Mouse (Mus musculus): ENCODE measurements around the gene H2afx. TPM values are rescaled to one million over a fixed set of nuclear protein-coding genes. Genes with fewer than 3 reads are reported as not detected.

Gene H2afx
- polyA plus RNA-seq, 1 experiment from 2014 or later = 326 TPM

GRCm38 (mm10) chr9:44307248-44307647, 27.2 kb upstream of the H2afx start:
- Histone ChIP-seq H3K4me2 (replicated peaks) (no peak overlapping the region), H3K36me3 (peaks cover 10% of the 10 kb centered on the region), H3K4me3 (replicated peaks) (no peak overlapping the region), H3K27me3 (no peaks in the 10 kb centered on the region), H3K27ac (replicated peaks) (no peak overlapping the region), H3K9ac (no peak overlapping the region), H3K9me3 (replicated peaks) (no peaks in the 10 kb centered on the region), H3K4me1 (peaks cover 14% of the 10 kb centered on the region)
- no peak for ATAC-seq (ENCODE audit: insufficient number of reproducible peaks, low FRiP score, low TSS enrichment, low read depth)
- WGBS = 93% methylated on average over 2 of the region's 2 CpGs

DNA sequence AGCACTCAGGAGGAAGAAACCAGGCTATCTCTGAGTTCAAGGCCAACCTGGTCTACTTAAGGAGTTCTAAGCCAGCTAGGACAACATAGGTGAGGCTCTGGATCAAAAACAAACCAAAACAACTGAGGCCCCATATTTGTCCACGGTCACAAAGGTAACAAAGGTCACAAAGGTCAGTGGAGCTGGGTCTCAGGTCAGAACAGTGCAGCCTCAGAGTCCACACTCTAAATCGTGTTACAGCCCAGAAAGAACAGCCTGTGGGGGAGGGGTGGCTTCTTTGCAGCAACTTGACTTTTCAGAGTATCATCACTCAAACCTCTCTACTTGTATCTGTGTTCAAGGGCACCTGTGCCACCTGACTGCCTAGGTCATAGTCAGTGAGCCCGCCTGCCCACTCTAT, 24.7 kb upstream of the H2afx start:
- H3K27me3 ChIP-seq = no peaks in the 10 kb centered on the region
- H3K4me1 ChIP-seq = peaks cover 7% of the 10 kb centered on the region
- no peak overlapping the region for H3K4me3 ChIP-seq (replicated peaks)
- ATAC-seq (ENCODE audit: insufficient number of reproducible peaks, low FRiP score, low TSS enrichment, low read depth) = no peak
- WGBS = 54% methylated on average over 3 of the region's 3 CpGs
- peaks cover 27% of the 10 kb centered on the region for H3K36me3 ChIP-seq
- H3K27ac ChIP-seq (replicated peaks) = no peak overlapping the region
- no peaks in the 10 kb centered on the region for H3K9me3 ChIP-seq (replicated peaks)
- H3K4me2 ChIP-seq (replicated peaks) = no peak overlapping the region
- H3K9ac ChIP-seq = no peak overlapping the region

- no peaks in the 10 kb centered on the region for H3K27me3 ChIP-seq
- WGBS = 33% methylated on average over 10 of the region's 10 CpGs
- 0 out of 2 replicates have a peak overlapping the region, but pooled peaks have one; percentile 2 for H3K4me2 ChIP-seq (replicated peaks)
- no peaks in the 10 kb centered on the region for H3K9me3 ChIP-seq (replicated peaks)
- peaks cover 37% of the 10 kb centered on the region for H3K36me3 ChIP-seq
- H3K4me3 ChIP-seq (replicated peaks) = no peak overlapping the region
- 0 out of 2 replicates have a peak overlapping the region, but pooled peaks have one; percentile 17 for H3K27ac ChIP-seq (replicated peaks)
- no peak overlapping the region for H3K9ac ChIP-seq
- ATAC-seq (ENCODE audit: insufficient number of reproducible peaks, low FRiP score, low TSS enrichment, low read depth) = no peak
- peaks cover 5% of the 10 kb centered on the region; the same call in 1 of the 2 replicates for H3K4me1 ChIP-seq
Measured at GRCm38 (mm10) chr9:44310750-44311135, 23.8 kb upstream of the H2afx start.

GRCm38 (mm10) chr9:44311136-44312134, 23.1 kb upstream of the H2afx start:
- 0 out of 2 replicates have a peak overlapping the region, but pooled peaks have one; percentile 17 for H3K27ac ChIP-seq (replicated peaks)
- H3K27me3 ChIP-seq = no peaks in the 10 kb centered on the region
- H3K4me3 ChIP-seq (replicated peaks) = no peak overlapping the region
- 19% methylated on average over 27 of the region's 27 CpGs for WGBS
- H3K9me3 ChIP-seq (replicated peaks) = no peaks in the 10 kb centered on the region
- H3K4me2 ChIP-seq (replicated peaks) = 0 out of 2 replicates have a peak overlapping the region, but pooled peaks have one; percentile 2
- no peak overlapping the region for H3K9ac ChIP-seq
- no peak for ATAC-seq (ENCODE audit: insufficient number of reproducible peaks, low FRiP score, low TSS enrichment, low read depth)
- peaks cover 5% of the 10 kb centered on the region; the same call in 1 of the 2 replicates for H3K4me1 ChIP-seq
- peaks cover 43% of the 10 kb centered on the region for H3K36me3 ChIP-seq

DNA sequence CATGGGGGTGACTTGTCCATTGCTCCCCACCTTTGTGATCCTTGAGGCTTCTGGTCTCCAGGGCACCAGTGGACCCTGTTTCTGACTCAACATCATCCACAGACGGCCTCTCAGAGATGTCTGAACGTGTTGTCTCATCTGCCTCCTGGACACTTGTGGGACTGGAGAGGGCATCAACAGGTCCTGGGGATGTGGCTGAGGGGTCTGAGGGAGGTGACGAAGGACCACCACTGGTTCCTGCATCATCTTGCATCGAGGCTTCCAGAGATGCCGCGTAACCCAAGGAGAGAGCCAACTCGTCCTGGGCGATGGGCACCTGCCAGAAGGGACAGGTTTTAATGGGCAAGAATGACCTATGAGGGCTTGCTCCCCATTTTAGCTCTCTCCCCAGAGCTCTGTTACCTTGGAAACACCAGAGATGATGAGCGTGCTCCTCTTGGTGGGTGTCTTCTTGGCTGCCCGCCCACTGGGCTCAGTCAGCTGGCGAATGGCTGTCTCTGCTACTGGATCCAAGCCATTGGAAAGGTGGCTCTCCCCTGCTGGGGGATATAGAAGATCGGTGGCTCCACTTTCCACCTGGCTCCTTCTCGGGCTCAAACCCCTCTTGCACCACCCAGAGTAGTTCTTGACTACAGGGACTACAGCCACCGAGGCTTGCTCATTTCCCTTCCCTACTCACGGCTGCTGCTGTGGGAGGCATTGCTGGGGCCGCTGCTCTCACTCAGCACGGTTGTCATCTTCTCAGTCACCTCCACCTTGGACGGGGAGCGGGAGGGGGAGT, 20.8 kb upstream of the H2afx start:
- H3K36me3 ChIP-seq = peaks cover 49% of the 10 kb centered on the region
- WGBS = 78% methylated on average over 19 of the region's 19 CpGs

GRCm38 (mm10) chr9:44314257-44314547, 20.3 kb upstream of the H2afx start:
- Histone ChIP-seq H3K9me3 (replicated peaks) (no peaks in the 10 kb centered on the region), H3K9ac (no peak overlapping the region), H3K27me3 (no peaks in the 10 kb centered on the region), H3K4me1 (peaks cover 24% of the 10 kb centered on the region), H3K27ac (replicated peaks) (no peak overlapping the region), H3K4me2 (replicated peaks) (no peak overlapping the region), H3K4me3 (replicated peaks) (no peak overlapping the region), H3K36me3 (peaks cover 49% of the 10 kb centered on the region)
- no peak for ATAC-seq (ENCODE audit: insufficient number of reproducible peaks, low FRiP score, low TSS enrichment, low read depth)
- WGBS = 73% methylated on average over 4 of the region's 4 CpGs

More for the DNA sequence above, 20.8 kb upstream of the H2afx start:
- no peak overlapping the region for H3K27ac ChIP-seq (replicated peaks)
- H3K4me1 ChIP-seq = peaks cover 18% of the 10 kb centered on the region
- no peaks in the 10 kb centered on the region for H3K9me3 ChIP-seq (replicated peaks)
- no peaks in the 10 kb centered on the region for H3K27me3 ChIP-seq
- no peak overlapping the region for H3K4me2 ChIP-seq (replicated peaks)
- no peak for ATAC-seq (ENCODE audit: insufficient number of reproducible peaks, low FRiP score, low TSS enrichment, low read depth)
- H3K9ac ChIP-seq = no peak overlapping the region
- no peak overlapping the region for H3K4me3 ChIP-seq (replicated peaks)

- no peak for ATAC-seq (ENCODE audit: insufficient number of reproducible peaks, low FRiP score, low TSS enrichment, low read depth)
- WGBS = 93% methylated on average over 18 of the region's 18 CpGs
- Histone ChIP-seq H3K4me2 (replicated peaks) (no peak overlapping the region), H3K36me3 (peaks cover 49% of the 10 kb centered on the region), H3K9me3 (replicated peaks) (no peaks in the 10 kb centered on the region), H3K27me3 (no peaks in the 10 kb centered on the region), H3K9ac (no peak overlapping the region), H3K4me3 (replicated peaks) (no peak overlapping the region), H3K27ac (replicated peaks) (no peak overlapping the region), H3K4me1 (peaks cover 27% of the 10 kb centered on the region)
Measured at GRCm38 (mm10) chr9:44314910-44315309, 19.6 kb upstream of the H2afx start.

- 72% methylated on average over 4 of the region's 4 CpGs for whole genome bisulfite sequencing
- Histone ChIP-seq H3K36me3 (peaks cover 43% of the 10 kb centered on the region), H3K9ac (no peak overlapping the region), H3K27ac (replicated peaks) (no peak overlapping the region), H3K4me3 (replicated peaks) (no peak overlapping the region), H3K27me3 (no peaks in the 10 kb centered on the region), H3K4me1 (peaks cover 30% of the 10 kb centered on the region), H3K4me2 (replicated peaks) (no peak overlapping the region), H3K9me3 (replicated peaks) (no peaks in the 10 kb centered on the region)
- ATAC-seq (ENCODE audit: insufficient number of reproducible peaks, low FRiP score, low TSS enrichment, low read depth) = no peak
Measured at GRCm38 (mm10) chr9:44317452-44317851, 17.0 kb upstream of the H2afx start.

GRCm38 (mm10) chr9:44318076-44318825, 16.2 kb upstream of the H2afx start:
- H3K4me3 ChIP-seq (replicated peaks) = peak overlapping the region; percentile 93
- WGBS = 72% methylated on average over 5 of the region's 5 CpGs
- H3K27me3 ChIP-seq = no peaks in the 10 kb centered on the region
- ATAC-seq (ENCODE audit: insufficient number of reproducible peaks, low FRiP score, low TSS enrichment, low read depth) = no peak
- 0 out of 2 replicates have a peak overlapping the region, but pooled peaks have one; percentile 10 for H3K9ac ChIP-seq
- H3K27ac ChIP-seq (replicated peaks) = no peak overlapping the region
- peaks cover 30% of the 10 kb centered on the region for H3K4me1 ChIP-seq
- H3K36me3 ChIP-seq = peaks cover 36% of the 10 kb centered on the region
- H3K9me3 ChIP-seq (replicated peaks) = no peaks in the 10 kb centered on the region
- H3K4me2 ChIP-seq (replicated peaks) = peak overlapping the region; percentile 94

- no peak overlapping the region for H3K9ac ChIP-seq
- WGBS = 26% methylated on average over 3 of the region's 3 CpGs
- H3K9me3 ChIP-seq (replicated peaks) = no peaks in the 10 kb centered on the region
- peak overlapping the region; percentile 93 for H3K4me3 ChIP-seq (replicated peaks)
- peaks cover 30% of the 10 kb centered on the region for H3K4me1 ChIP-seq
- H3K4me2 ChIP-seq (replicated peaks) = peak overlapping the region; percentile 94
- no peaks in the 10 kb centered on the region for H3K27me3 ChIP-seq
- H3K36me3 ChIP-seq = peaks cover 31% of the 10 kb centered on the region
- no peak overlapping the region for H3K27ac ChIP-seq (replicated peaks)
- ATAC-seq (ENCODE audit: insufficient number of reproducible peaks, low FRiP score, low TSS enrichment, low read depth) = no peak
Measured at GRCm38 (mm10) chr9:44318826-44319095, 15.7 kb upstream of the H2afx start.
